Mouse (Mus musculus) brain, adult 2 months (tissue): Measurements from ENCODE around the gene Gm19684.
"Not testable (repeated sequence)": the region's sequence is repeated elsewhere in the genome, so short reads cannot be mapped to it uniquely, and the experiment has no call there.

Source experiments
- DNase-seq: peaks from one replicate; pipeline ENCODE4 v3.0.0; 2011; ENCODE audit warnings: low read depth, low spot score

Gene Gm19684

DNA sequence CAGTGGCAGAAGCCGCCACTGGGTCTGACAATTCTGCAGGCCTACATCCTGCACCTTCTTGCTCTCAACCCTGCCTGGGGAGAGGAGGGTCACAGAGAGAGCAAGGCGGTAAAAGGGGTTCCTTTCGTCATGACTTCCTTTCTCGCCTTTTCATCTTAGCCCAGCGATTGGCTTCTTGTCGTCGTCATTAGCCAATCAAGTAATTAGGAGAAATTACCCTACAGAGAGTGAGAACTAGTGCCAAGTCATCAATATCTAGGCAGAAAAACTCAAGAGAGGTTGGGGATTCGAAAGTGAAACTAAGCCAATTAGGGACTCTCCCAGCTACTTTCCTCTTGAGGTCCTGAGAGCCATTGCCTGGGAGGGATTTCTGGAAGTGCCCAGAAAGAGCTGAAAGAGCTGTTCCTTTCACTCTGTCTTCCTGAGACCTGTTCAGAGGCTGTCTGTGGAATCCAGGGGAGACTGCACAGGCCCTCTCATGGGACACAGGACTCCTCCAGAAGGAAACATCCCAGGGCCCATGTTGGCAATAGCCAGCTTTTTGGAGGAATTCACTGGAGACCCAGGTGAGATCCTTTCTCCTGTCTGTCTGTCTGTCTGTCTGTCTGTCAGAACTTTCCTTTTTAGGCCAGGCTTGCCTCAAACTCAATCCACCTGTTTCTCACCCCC lies at the start of gene Gm19684:
Gene Gm19684 (plus strand): TSS at position 327 of the 669 bp plus-strand sequence.
- DNase-seq: peak; percentile 85

GRCm38 (mm10) chr17:36081901-36082300 lies 39.6 kb upstream of the Gm19684 start:
- not testable (repeated sequence) for DNase-seq

DNA sequence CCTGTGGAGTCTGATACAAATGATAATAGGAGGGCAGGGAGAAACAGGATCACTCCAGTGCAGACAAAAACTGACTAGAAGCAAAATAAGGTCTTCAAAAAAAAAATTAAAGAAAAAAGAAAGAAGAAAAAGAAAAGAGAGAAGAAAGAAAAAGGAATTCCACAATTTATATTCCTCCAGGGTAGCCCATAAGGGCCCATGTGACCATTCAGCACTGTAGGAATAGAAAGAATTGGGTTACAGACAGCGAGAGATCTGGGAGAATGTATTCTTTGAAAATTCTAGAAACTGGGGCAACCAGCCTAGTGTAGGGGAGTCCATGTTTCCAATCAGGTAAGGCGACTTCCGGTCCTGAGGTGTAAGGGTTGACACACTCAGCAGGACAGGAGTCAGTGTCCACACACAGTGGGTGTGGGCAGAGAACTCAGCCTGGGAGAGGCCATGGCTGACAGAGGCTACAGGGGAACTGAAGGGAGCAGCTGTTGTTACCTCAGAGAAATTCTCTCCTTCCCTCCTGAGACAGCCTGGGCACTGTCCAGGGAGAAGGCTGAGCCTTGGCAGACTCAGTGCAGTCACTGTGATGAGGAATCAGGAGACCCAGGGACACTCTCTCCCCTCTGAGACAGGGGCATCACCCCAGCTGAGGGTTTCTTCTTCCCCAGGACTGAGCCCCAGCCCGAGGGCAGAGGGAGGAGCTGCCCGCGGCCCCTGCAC lies 38.8 kb upstream of the Gm19684 start:
- DNase-seq: peak; percentile 8

- DNase-seq: peak; percentile 46
Measured at GRCm38 (mm10) chr17:36083266-36083869, 38.1 kb upstream of the Gm19684 start.

- DNase-seq: peak; percentile 26
Measured at GRCm38 (mm10) chr17:36083870-36084451, 37.5 kb upstream of the Gm19684 start.

DNA sequence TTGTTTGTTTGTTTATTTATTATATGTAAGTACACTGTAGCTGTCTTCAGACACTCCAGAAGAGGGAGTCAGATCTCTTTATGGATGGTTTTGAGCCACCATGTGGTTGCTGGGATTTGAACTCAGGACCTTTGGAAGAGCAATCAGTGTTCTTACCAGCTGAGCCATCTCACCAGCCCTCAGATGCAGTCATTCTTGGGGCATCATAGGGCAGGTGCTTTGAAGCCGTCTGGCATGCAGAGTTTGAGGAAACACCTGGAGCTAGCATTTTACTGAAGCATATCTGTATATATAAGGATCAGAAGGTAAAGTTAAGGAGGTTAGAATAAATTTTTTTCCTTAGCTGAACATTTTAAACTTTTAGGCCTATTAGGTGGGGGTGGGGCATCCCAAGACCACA lies 35.5 kb upstream of the Gm19684 start:
- not testable (repeated sequence) for DNase-seq

- DNase-seq: not testable (repeated sequence)
Measured at GRCm38 (mm10) chr17:36091933-36092332, 29.5 kb upstream of the Gm19684 start.

GRCm38 (mm10) chr17:36092520-36092919 lies 29.0 kb upstream of the Gm19684 start:
- not testable (repeated sequence) for DNase-seq

DNA sequence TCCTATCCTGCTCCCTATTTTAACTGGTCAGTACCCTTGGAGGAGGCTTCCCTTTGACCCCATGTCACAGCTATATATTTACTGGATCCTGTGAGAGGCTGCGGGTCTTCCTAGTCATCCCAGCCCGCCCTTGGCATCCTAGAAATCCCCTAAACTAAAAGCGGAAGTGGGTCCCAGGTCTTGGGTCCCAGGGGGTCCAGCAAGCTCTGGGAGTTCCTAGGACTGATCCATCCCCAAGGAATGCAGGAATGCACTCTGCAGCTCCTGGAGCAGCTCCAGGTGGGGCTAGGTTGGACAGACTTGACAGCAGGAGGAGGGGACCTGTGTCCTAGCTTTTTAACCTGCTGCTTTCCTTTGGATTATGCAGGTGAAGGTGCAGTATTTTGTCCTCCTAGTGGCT lies 27.5 kb upstream of the Gm19684 start:
- no peak for DNase-seq

DNA sequence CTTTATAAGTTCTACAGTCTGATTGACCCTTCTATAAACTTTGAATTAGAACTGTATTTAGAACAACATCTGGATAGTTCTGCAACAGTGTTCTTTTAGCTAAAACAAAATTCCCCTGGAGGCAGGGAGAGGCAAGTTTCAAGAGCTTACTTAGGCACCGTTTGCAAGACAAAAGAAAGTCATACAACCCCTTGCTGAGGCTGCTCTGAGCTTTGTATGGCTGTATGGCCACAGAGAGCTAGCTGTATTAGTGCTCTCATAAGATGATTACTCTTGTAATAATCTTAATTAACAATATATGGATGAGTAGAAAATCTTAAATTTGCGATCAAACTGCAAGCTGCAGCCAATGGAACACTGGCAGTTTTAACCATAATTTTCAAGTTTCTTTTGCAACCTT lies 21.9 kb upstream of the Gm19684 start:
- not testable (repeated sequence) for DNase-seq

DNA sequence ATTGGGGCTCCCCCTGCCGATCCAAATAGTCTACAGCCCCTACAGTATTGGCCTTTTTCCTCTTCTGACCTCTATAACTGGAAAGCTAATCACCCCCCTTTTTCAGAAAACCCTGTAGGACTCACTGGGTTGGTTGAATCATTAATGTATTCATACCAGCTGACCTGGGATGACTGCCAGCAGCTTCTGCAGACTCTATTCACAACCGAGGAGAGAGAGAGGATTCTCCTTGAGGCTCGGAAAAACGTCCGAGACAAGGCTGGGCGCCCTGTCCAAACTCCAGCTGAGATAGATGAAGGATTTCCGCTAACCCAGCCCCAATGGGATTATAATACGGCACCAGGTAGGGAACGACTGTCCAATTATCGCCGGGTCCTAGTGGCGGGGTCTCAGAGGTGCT lies 19.4 kb upstream of the Gm19684 start:
- not testable (repeated sequence) for DNase-seq

GRCm38 (mm10) chr17:36110129-36110528 lies 11.3 kb upstream of the Gm19684 start:
- DNase-seq: not testable (repeated sequence)

DNA sequence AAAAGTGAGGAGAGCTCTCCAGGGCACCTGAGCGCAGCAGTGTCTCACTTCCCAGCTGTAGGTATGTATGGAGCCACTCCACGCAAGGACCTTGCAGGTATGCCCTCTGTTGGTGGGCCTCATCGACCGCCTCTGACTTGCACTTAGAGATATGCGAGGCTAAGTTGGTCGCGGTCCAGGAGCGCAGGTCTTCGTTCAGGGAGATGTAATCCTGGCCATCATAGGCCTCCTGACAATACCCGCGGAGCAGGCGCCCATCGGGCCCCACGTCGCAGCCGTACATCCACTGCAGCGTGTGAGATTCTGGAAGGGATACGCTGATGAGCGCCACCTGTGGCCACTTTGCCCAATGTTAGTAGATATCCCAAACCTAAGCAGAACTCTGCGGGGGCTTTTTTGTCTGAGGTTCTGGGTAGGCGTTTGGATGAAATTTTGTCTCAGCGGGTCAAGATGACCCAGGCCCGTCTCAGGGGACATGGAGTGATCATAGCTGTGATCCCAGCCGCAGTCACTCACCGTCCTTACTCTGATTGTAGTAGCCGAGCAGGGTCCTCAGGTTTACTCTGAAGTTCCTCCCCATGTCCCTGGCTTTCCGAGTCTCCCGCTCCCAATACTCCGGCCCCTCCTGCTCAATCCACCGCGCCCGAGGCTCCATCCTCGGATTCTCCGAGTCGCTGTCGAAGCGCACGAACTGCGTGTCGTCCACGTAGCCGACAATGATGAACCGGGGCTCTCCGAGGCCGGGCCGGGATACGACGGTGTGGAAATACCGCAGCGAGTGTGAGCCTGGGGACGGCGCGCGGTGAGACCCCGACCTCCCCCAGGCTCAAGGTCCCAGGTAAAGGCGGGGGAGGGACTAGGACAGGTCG lies 10.6 kb upstream of the Gm19684 start:
- DNase-seq: not testable (repeated sequence)

DNA sequence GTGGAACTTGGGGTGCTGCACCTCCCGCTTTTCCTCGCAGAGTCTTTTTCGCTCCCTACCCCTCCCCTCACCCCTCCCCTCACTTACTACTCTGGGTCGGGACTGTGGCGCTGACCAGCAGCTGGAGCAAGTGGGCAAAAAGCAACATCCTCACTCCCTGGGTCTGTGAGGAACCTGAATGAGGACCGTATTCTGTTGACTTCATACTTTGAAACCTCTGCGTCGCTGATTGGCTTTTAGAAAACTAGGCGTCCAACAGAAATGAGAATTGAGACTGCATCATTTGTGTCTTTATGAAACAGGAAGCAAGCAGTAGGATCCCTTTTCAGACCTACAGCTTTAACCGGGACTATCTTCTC lies 10.0 kb upstream of the Gm19684 start:
- peak; percentile 70 for DNase-seq

GRCm38 (mm10) chr17:36113979-36114593 lies 7.4 kb upstream of the Gm19684 start:
- DNase-seq: peak; percentile 79

DNA sequence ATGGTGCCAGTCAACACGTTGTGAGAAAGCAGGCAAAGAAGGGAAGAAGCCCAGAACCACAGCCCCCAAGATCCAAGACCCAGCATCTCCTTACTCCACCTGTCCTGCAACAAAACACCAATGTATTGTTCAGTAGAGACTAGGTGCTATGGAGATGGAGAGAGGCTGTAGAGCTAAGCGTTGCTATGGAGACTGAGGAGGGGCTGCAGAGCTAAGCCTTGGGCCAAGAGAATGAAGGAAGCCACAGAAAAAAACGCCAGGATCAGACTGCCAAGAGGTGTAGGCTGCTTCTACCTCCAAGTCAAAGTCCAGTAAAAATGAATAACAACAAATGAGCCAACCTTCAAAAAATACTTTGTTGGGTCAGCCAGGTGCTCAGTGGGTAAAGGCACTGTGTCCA lies 4.9 kb upstream of the Gm19684 start:
- DNase-seq: not testable (repeated sequence)

- not testable (repeated sequence) for DNase-seq
Measured at GRCm38 (mm10) chr17:36120839-36121238, 639 bp upstream of the Gm19684 start.

- not testable (repeated sequence) for DNase-seq
Measured at GRCm38 (mm10) chr17:36124111-36124510, 2.6 kb downstream of the Gm19684 start.

DNA sequence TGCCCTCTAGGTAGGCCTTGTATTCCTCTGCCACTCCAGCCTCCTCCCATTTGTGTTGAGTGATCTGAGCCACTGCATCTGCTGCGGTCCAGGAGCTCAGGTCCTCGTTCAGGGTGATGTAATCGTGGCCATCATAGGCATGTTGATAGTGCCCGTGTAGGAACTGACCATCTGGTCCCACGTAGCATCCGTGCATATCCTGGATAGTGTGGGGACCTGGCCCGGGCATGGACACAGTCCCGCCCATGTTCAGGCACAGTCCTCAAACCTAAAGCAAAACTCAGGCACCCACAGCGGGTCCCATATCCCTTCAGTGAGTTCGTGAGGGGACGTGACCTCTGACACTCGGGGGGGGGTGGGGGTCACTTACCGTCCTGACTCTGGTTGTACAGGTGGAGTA lies 7.0 kb downstream of the Gm19684 start:
- not testable (repeated sequence) for DNase-seq

DNA sequence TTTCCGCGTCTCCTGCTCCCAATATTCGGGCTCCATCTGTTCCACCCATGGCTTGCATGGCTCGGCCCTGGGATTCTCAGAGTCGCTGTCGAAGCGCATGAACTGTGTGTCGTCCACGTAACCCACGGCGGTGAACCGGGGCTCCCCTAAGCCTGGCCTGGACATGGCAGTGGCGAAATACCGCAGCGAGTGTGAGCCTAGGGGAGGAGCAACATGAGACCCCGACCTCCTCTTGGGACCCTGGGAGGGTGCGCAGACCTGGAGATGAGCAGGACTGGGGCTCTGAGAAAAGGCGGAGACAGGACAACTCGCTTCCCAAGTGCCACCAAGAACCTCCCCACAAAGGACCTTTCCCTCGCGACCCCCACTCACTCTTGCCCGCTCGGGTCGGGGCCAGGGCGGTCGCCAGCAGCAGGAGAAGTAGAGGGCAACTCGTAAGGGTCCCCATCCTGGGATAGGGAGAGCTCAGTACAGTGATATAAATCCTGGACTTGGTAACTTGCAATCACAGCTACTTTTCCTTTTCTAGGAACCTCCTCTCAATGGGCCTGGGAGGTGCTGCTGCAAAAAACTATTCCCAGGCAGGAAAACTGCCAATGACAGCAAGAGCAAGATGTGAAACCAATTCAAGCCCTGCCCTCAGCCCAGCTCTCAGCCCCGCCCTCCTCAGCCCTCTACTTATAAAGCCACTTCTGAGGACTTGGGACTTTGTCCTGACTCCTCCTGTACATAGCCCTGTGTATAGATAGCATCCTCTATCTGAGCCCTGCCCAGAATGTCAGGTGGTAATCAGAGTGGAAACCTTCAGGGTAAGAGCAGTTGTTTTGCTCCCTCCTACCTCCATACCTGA lies 7.7 kb downstream of the Gm19684 start, which contains the start of gene Gm7030:
Gene Gm7030 (minus strand): TSS at position 458 of the 850 bp plus-strand sequence.
- DNase-seq: not testable (repeated sequence)
